Mouse (Mus musculus) liver, embryonic 11.5 days (tissue): ENCODE data around the gene Aspg. TPM values are rescaled to one million over a fixed set of nuclear protein-coding genes. Genes with fewer than 3 reads are reported as not detected.

Experiments
- microRNA counts: library from miRNA; unstranded; fragments of <30 nt; microRNA quantifications from one replicate; lab custom pipeline; 2015
- microRNA-seq: library from miRNA; unstranded; fragments of <30 nt; microRNA quantifications from one replicate; pipeline ENCODE4, GENCODE M21; 2017; ENCODE audit warnings: borderline number of aligned reads
- polyA plus RNA-seq: library from polyadenylated mRNA; unstranded; fragments of >200 nt; fragmentation: Nextera tagmentation; extraction: Ambion mirVana; gene quantifications from 2 replicates; pipeline ENCODE4 v1.2.1, GENCODE M21; 2014

Aspg gene
- polyA plus RNA-seq, 1 experiment from 2014 or later = 0.73 TPM

MicroRNAs within 50 kb of the gene (microRNA counts, 519-probe panel; counts per million panel counts)
- 2,897 counts per million, percentile 9 among the panel's probes with 10 or more counts for microRNA mmu-miR-203 (lab: Ali Mortazavi, UCI)

Small RNA genes lying within 50 kb of the gene (microRNA-seq; reads per million reads assigned to microRNA genes)
- gene Mir203 = 842 reads per million, percentile 70 among the genes with 10 or more reads in this experiment
- not detected for gene Mir3073a
- gene Mir3073b = not detected

Other genes with a start within 250 kb of the Aspg start
- 10.8 TPM in 2 replicates for gene Ppp1r13b, start 198.6 kb upstream of the Aspg start, polyA plus RNA-seq
- 702 and 735 TPM in 2 replicates for gene Atp5mpl, start 139.7 kb upstream of the Aspg start, polyA plus RNA-seq
- 0.06 and 0.40 TPM in 2 replicates for gene Tdrd9, start 135.1 kb upstream of the Aspg start, polyA plus RNA-seq
- gene Rd3l, start 125.4 kb upstream of the Aspg start, polyA plus RNA-seq = not detected in 2 replicates
- gene Kif26a, start 39.5 kb downstream of the Aspg start, polyA plus RNA-seq = 0.52 and 0.59 TPM in 2 replicates